Mouse (Mus musculus) hindbrain, embryonic 12.5 days (tissue): ENCODE data around the gene Oaz1. TPM values are rescaled to one million over a fixed set of nuclear protein-coding genes. Genes with fewer than 3 reads are reported as not detected.
A peak's percentile ranks its signal among the peaks of the same experiment; 100 is the strongest.

ENCODE experiments used
- ATAC-seq: fragments of 200-750 bp; cut with Nextera tagmentation; 2 replicates; pipeline ENCODE4 v1.8.0; 2017; ENCODE audit warnings: moderate TSS enrichment; ENCODE audit not compliant: low FRiP score
- H3K27ac ChIP-seq: fragments of 300-500 bp; sonication (generic); 2 replicates; pipeline ENCODE4 v1.5.1; 2016; ENCODE audit warnings: mild to moderate bottlenecking
- H3K27me3 ChIP-seq: fragments of 300-500 bp; sonication (generic); 2 replicates; pipeline ENCODE4 v1.6.1; 2016; ENCODE audit warnings: mild to moderate bottlenecking
- H3K36me3 ChIP-seq: fragments of 300-500 bp; sonication (generic); 2 replicates; pipeline ENCODE4 v1.6.1; 2016; ENCODE audit warnings: mild to moderate bottlenecking
- H3K4me1 ChIP-seq: fragments of 300-500 bp; sonication (generic); 2 replicates; pipeline ENCODE4 v1.6.1; 2016
- H3K4me2 ChIP-seq: fragments of 300-500 bp; sonication (generic); replicated peaks from 2 replicates; pipeline ENCODE4 v1.6.1; 2016; ENCODE audit warnings: mild to moderate bottlenecking
- H3K4me3 ChIP-seq: fragments of 300-500 bp; sonication (generic); 2 replicates; pipeline ENCODE4 v1.5.1; 2016; ENCODE audit warnings: mild to moderate bottlenecking
- H3K9ac ChIP-seq: fragments of 300-500 bp; sonication (generic); 2 replicates; pipeline ENCODE4 v1.6.1; 2016; ENCODE audit warnings: mild to moderate bottlenecking, moderate library complexity
- H3K9me3 ChIP-seq: fragments of 300-500 bp; sonication (generic); replicated peaks from 2 replicates; pipeline ENCODE4 v1.6.1; 2016; ENCODE audit warnings: mild to moderate bottlenecking
- whole genome bisulfite sequencing: fragments of 180-500 bp; shearing (Covaris S2); methylation state at CpG from one replicate; pipeline ENCODE4 v1.1.7; 2016; 5-methylcytosine and 5-hydroxymethylcytosine counted together
- microRNA counts: library from miRNA; unstranded; fragments of <30 nt; microRNA quantifications from one replicate; lab custom pipeline; 2017
- microRNA-seq: library from miRNA; unstranded; fragments of <30 nt; microRNA quantifications from one replicate; pipeline ENCODE4, GENCODE M21; 2017
- polyA plus RNA-seq: library from polyadenylated mRNA; unstranded; fragments of >200 nt; fragmentation: Nextera tagmentation; extraction: Ambion mirVana; gene quantifications from 2 replicates; pipeline ENCODE4 v1.2.1, GENCODE M21; 2016

Gene Oaz1
- polyA plus RNA-seq, 1 experiment from 2014 or later = 1,389 TPM

DNA sequence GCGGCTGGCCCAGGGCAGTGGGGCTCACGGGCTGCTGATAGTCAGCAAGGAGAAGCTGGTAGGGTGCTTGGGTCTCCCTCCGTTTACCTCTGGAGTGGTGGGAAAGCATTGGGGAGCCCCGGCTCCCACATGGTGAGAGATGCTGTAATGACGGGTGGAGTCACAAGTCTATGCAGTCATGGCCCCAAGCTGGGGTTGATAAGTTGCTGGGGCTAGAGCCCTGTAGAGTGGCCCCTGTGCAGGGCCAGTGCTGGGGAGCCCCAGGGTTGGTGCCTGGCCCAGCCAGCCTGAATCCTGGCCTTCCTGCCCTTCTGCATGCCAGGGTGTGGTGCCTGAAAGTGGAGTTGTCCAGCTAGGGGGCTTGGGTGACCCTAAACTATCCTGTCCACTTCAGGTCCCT is 35.8 kb downstream of the Oaz1 start:
- H3K27ac ChIP-seq = no peak overlapping the region
- no peak overlapping the region for H3K9ac ChIP-seq
- H3K9me3 ChIP-seq = no peaks in the 10 kb centered on the region
- no peak for ATAC-seq
- H3K4me1 ChIP-seq = peaks cover 13% of the 10 kb centered on the region
- H3K4me2 ChIP-seq = no peak overlapping the region
- no peaks in the 10 kb centered on the region for H3K27me3 ChIP-seq
- H3K36me3 ChIP-seq = peaks cover 56% of the 10 kb centered on the region
- WGBS = 90% methylated on average over 5 of the region's 5 CpGs
- no peak overlapping the region for H3K4me3 ChIP-seq

GRCm38 (mm10) chr10:80864446-80864845 is 38.0 kb downstream of the Oaz1 start:
- 91% methylated on average over 16 of the region's 16 CpGs for WGBS
- Histone ChIP-seq H3K36me3 (peaks cover 71% of the 10 kb centered on the region), H3K9me3 (no peaks in the 10 kb centered on the region), H3K27me3 (no peaks in the 10 kb centered on the region), H3K4me1 (no peaks in the 10 kb centered on the region; the same call in 1 of the 2 replicates), H3K4me2 (no peak overlapping the region), H3K4me3 (no peak overlapping the region), H3K9ac (no peak overlapping the region), H3K27ac (no peak overlapping the region)
- ATAC-seq = no peak

DNA sequence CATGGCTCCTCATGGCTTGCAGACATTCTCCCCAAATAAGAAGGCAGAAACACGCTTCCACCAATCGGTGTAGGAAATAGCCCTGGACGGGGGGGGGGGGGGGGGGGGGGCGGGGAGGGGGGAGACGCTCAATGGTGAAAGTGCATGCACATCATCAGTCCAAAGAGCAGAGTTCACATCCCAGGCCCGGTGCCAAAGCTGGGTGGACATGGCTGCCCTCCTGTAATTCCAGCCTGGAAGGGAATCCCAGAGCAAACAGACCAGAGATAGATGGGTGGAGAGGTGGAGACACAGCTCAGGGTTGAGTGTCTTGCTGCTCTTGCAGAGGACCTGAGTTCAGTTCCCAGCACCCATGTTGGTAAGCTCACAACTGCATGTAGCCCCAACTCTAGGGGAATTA is 44.5 kb downstream of the Oaz1 start:
- ATAC-seq = no peak

GRCm38 (mm10) chr10:80871581-80871980 is 45.1 kb downstream of the Oaz1 start, which contains the start of gene Tmprss9:
TSS of gene Tmprss9 (plus strand) at chr10:80871848.
- H3K4me1 ChIP-seq = no peaks in the 10 kb centered on the region
- peaks cover 18% of the 10 kb centered on the region for H3K36me3 ChIP-seq
- no peaks in the 10 kb centered on the region for H3K27me3 ChIP-seq
- no peak for ATAC-seq
- H3K4me3 ChIP-seq = no peak within 1 kb of the TSS
- WGBS = 30% methylated on average over 9 of the region's 9 CpGs
- H3K27ac ChIP-seq = no peak within 1 kb of the TSS
- no peak within 1 kb of the TSS for H3K9ac ChIP-seq
- H3K9me3 ChIP-seq = no peaks in the 10 kb centered on the region
- no peak within 1 kb of the TSS for H3K4me2 ChIP-seq

More for the DNA sequence above, 44.5 kb downstream of the Oaz1 start:
- Histone ChIP-seq H3K36me3 (peaks cover 24% of the 10 kb centered on the region), H3K9ac (no peak overlapping the region), H3K27ac (no peak overlapping the region), H3K4me2 (no peak overlapping the region), H3K27me3 (no peaks in the 10 kb centered on the region), H3K9me3 (no peaks in the 10 kb centered on the region), H3K4me3 (no peak overlapping the region), H3K4me1 (no peaks in the 10 kb centered on the region)
- WGBS = 95% methylated on average over 3 of the region's 6 CpGs

DNA sequence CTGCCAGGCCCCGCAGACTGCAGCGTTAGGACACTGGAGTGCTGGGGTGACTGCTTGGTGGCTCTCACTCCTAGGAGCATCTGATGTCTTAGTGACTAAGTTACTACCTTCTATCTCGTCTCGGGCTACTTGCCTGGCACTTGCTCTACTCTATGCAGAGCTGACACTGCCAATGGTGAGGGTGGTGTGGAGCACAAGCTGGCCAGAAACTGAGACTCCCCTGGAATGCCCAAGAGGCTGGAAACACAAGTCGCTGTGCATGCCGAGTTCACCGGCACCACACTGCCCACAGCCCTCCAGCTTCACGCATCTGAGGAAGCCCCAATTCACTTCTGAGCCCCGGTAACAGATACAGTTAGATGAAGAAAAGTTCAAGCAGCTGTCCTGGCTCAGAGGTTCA is 47.6 kb downstream of the Oaz1 start:
- no peak for ATAC-seq
- no peaks in the 10 kb centered on the region for H3K9me3 ChIP-seq
- no peak overlapping the region for H3K4me2 ChIP-seq
- WGBS = 74% methylated on average over 9 of the region's 9 CpGs
- H3K9ac ChIP-seq = no peak overlapping the region
- H3K4me1 ChIP-seq = no peaks in the 10 kb centered on the region
- no peak overlapping the region for H3K27ac ChIP-seq
- no peaks in the 10 kb centered on the region for H3K27me3 ChIP-seq
- H3K36me3 ChIP-seq = no peaks in the 10 kb centered on the region
- no peak overlapping the region for H3K4me3 ChIP-seq

DNA sequence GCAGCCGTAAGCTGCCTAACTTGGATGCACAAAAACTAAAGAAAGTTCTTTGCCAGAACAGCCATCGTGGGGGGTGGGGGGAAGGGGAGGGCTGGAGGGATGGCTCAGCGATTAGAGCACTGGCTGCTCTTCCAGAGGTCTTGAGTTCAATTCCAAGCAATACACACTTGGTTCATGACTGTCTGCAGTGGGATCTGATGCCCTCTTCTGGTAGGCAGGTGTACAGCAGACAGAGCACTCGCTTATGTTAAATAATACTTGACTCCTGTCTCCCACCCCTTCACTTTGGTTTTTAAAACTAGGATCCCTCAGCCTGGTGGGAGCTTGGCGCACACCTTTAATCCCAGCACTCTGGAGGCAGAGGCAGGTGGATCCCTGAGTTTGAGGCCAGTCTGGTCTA is 49.6 kb downstream of the Oaz1 start:
- Histone ChIP-seq H3K9me3 (no peaks in the 10 kb centered on the region), H3K4me2 (no peak overlapping the region), H3K27ac (no peak overlapping the region), H3K36me3 (no peaks in the 10 kb centered on the region), H3K27me3 (no peaks in the 10 kb centered on the region), H3K4me1 (no peaks in the 10 kb centered on the region), H3K4me3 (no peak overlapping the region), H3K9ac (no peak overlapping the region)
- 28% methylated on average over 5 of the region's 5 CpGs for WGBS
- no peak for ATAC-seq

DNA sequence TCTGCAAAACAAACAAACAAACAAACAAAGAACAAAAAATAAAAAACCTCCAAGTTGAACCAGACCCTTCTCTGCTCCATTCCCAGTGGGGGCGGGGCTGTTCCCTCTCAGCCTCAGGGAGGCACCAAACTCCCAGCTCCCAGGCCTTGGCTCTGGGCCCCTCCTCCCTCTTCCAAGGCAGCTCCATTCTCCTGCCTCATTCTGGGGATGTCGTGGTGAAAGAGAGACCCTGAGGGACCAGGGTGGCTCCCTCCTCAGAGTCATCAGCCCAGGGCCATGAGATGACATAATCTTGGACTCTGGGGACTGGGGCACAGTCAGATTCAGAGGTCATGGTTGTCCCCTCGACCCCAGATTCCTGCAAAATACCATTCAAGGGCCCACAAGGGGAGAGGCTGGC is 50.1 kb downstream of the Oaz1 start:
- H3K4me3 ChIP-seq = no peak overlapping the region
- no peaks in the 10 kb centered on the region for H3K27me3 ChIP-seq
- H3K4me1 ChIP-seq = no peaks in the 10 kb centered on the region
- 0 out of 2 replicates have a peak, but pooled peaks have one; percentile 26 for ATAC-seq
- no peaks in the 10 kb centered on the region for H3K9me3 ChIP-seq
- WGBS = 21% methylated on average over 3 of the region's 3 CpGs
- H3K27ac ChIP-seq = no peak overlapping the region
- H3K9ac ChIP-seq = 0 out of 2 replicates have a peak overlapping the region, but pooled peaks have one; percentile 43
- no peak overlapping the region for H3K4me2 ChIP-seq
- no peaks in the 10 kb centered on the region for H3K36me3 ChIP-seq

MicroRNAs encoded within 50 kb of the gene (microRNA counts, 519-probe panel; counts per million panel counts)
- 470 counts per million, percentile 58 among the panel's probes with 10 or more counts for microRNA mmu-miR-1982 (lab: Ali Mortazavi, UCI)

Small RNAs within 50 kb of the gene (microRNA-seq; reads per million reads assigned to microRNA genes)
- gene Mir1982 = 2.7 reads per million, percentile 2 among the genes with 10 or more reads in this experiment

Other genes starting within 250 kb of the Oaz1 start
- 7.1 and 8.1 TPM in 2 replicates for gene Klf16, start 249.3 kb upstream of the Oaz1 start, polyA plus RNA-seq
- gene Abhd17a, start 236.3 kb upstream of the Oaz1 start, polyA plus RNA-seq = 112 and 118 TPM in 2 replicates
- gene Scamp4, start 223.8 kb upstream of the Oaz1 start, polyA plus RNA-seq = 60.3 and 69.4 TPM in 2 replicates
- gene Adat3, start 223.8 kb upstream of the Oaz1 start, polyA plus RNA-seq = 4.8 and 5.5 TPM in 2 replicates
- 5.2 and 5.3 TPM in 2 replicates for gene Gm49322, start 220.6 kb upstream of the Oaz1 start, polyA plus RNA-seq
- 190 and 192 TPM in 2 replicates for gene Csnk1g2, start 203.8 kb upstream of the Oaz1 start, polyA plus RNA-seq
- gene Btbd2, start 169.6 kb upstream of the Oaz1 start, polyA plus RNA-seq = 87.8 and 96.4 TPM in 2 replicates
- 88.1 and 90.3 TPM in 2 replicates for gene Mknk2, start 148.5 kb upstream of the Oaz1 start, polyA plus RNA-seq
- 56.5 and 62.9 TPM in 2 replicates for gene Mob3a, start 124.7 kb upstream of the Oaz1 start, polyA plus RNA-seq
- gene Izumo4, start 124.5 kb upstream of the Oaz1 start, polyA plus RNA-seq = 27.1 and 30.5 TPM in 2 replicates
- gene Ap3d1, start 84.4 kb upstream of the Oaz1 start, polyA plus RNA-seq = 101 TPM in 2 replicates
- gene Dot1l, start 71.5 kb upstream of the Oaz1 start, polyA plus RNA-seq = 25.9 and 27.4 TPM in 2 replicates
- 65.3 and 71.8 TPM in 2 replicates for gene Sf3a2, start 28.5 kb upstream of the Oaz1 start, polyA plus RNA-seq
- 139 TPM in 2 replicates for gene Plekhj1, start 28.0 kb upstream of the Oaz1 start, polyA plus RNA-seq
- gene Amh, start 21.4 kb upstream of the Oaz1 start, polyA plus RNA-seq = not detected in 2 replicates
- gene Jsrp1, start 13.2 kb upstream of the Oaz1 start, polyA plus RNA-seq = 0.83 and 1.7 TPM in 2 replicates
- 0.74 and 0.94 TPM in 2 replicates for gene Lingo3, start 17.4 kb downstream of the Oaz1 start, polyA plus RNA-seq
- gene Lsm7, start 28.6 kb downstream of the Oaz1 start, polyA plus RNA-seq = 214 and 250 TPM in 2 replicates
- gene Sppl2b, start 28.6 kb downstream of the Oaz1 start, polyA plus RNA-seq = 56.6 and 58.8 TPM in 2 replicates
- 0.08 TPM in 2 replicates for gene Tmprss9, start 45.2 kb downstream of the Oaz1 start, polyA plus RNA-seq
- gene Timm13, start 74.3 kb downstream of the Oaz1 start, polyA plus RNA-seq = 271 and 305 TPM in 2 replicates
- gene Lmnb2, start 91.6 kb downstream of the Oaz1 start, polyA plus RNA-seq = 56.8 and 57.9 TPM in 2 replicates
- gene Gadd45b, start 103.4 kb downstream of the Oaz1 start, polyA plus RNA-seq = 11.8 and 15.8 TPM in 2 replicates
- gene Gng7, start 188.3 kb downstream of the Oaz1 start, polyA plus RNA-seq = 10.1 and 10.7 TPM in 2 replicates
- gene Diras1, start 199.0 kb downstream of the Oaz1 start, polyA plus RNA-seq = 16.4 and 16.7 TPM in 2 replicates
- gene Slc39a3, start 210.8 kb downstream of the Oaz1 start, polyA plus RNA-seq = 33.8 and 37.0 TPM in 2 replicates
- gene Sgta, start 233.5 kb downstream of the Oaz1 start, polyA plus RNA-seq = 259 and 269 TPM in 2 replicates
- 57.5 and 58.0 TPM in 2 replicates for gene Thop1, start 243.4 kb downstream of the Oaz1 start, polyA plus RNA-seq